Mouse (Mus musculus) small intestine, adult 2 months (tissue): Measurements from ENCODE around the gene Tmem200a.

Experiments
- CTCF ChIP-seq: fragments of 200-500 bp; IDR thresholded peaks from 2 replicates; pipeline ENCODE4 v1.5.1; 2012; ENCODE audit warnings: low read depth, mild to moderate bottlenecking, control low read depth, inconsistent platforms, low read length, moderate library complexity, mixed read lengths; ENCODE audit not compliant: insufficient replicate concordance, insufficient read length; ENCODE audit errors: extremely low read depth
- POLR2A ChIP-seq: fragments of 200-500 bp; IDR thresholded peaks from 2 replicates; pipeline ENCODE4 v1.6.1; 2012; ENCODE audit warnings: low read depth, mild to moderate bottlenecking, control low read depth, inconsistent platforms, low read length, moderate library complexity

- no peak for TF ChIP-seq POLR2A
- TF ChIP-seq CTCF, result no peak
Measured at GRCm38 (mm10) chr10:25877731-25878130, 201.1 kb downstream of the Tmem200a start.
